Mouse (Mus musculus): ENCODE measurements around the gene Lce1c.
"Not testable (repeated sequence)": the region's sequence is repeated elsewhere in the genome, so short reads cannot be mapped to it uniquely, and the experiment has no call there.

Gene Lce1c

DNA sequence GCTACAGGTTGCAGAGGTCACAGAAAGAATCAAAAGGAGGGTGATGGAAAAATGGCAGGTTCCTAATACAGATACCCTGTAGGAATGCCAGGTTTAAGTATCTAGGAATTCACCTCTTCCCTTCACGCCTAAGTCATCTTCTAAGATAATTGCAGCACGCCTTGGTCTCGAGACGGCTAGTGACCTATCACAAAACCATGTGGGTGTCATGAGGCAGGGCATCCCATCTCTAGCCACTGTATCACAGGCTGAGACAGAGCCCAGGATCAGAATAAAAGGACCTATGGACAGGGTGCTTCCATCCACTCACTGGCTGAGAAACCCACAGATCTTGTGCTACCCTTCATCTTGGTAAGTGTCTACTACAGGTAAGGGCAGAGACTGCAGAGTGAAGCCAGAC lies at the start of gene Lce1c:
Lce1c (plus strand) TSS at position 301 of the 400 bp plus-strand sequence.
- no peak for DNase-seq

DNA sequence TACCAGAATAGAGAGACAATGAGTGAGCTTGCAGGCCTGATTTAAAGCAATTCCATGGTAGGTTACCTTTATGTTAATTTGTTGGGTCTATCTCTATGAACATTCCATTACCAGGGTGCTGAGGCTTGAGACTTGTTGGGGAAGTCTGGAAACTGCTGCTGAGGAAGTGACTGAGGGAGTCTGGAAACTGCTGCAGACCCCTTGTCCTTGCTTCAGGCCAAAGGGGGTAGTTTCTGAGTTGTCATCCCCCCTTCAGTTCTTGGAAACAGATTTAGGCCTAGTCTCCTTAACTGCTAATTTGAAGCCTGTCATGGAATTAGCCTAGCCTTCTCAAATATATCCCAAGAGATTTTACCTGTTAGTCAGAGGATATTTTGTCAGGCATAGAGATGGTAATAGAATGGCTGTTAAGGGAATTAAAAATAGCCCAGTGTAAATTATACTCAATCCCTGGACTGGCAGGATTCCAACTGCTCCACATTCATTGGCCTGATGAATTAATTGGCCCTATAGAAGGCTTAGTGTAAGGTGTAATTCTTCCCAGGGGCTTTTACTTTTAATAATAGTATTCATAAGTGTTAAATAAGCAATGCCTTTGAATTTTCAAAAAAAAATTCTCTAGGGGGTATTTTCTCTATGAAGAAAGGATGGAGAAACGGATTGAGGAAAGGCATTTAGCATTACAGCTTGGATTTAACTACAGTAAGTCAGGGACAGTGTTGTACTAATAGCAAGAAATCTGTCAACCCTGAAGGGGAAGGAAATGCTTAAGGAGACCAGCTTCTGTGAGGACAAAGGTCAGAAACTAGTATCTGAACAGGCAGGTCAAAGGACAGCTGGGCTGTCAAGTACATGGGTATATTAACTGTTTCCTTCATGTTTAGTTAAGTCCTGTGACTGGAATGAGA lies 41.0 kb upstream of the Lce1c start:
- no peak for DNase-seq

DNA sequence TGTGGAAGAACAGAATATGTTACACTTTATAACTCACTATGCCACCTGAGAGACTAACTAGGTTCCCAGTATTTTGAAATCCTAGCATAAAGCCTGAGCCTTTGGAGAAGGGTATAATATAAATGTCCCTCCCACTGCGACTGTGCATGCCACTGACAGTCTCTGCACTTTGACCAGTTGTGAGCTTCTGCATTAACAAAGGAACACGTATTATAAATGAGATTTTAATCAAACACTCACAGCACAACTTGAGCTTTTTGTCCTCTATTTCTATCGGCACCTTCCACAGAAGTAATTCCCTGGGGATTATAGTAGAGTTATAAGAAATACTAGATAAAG lies 40.4 kb upstream of the Lce1c start:
- DNase-seq, result no peak

DNA sequence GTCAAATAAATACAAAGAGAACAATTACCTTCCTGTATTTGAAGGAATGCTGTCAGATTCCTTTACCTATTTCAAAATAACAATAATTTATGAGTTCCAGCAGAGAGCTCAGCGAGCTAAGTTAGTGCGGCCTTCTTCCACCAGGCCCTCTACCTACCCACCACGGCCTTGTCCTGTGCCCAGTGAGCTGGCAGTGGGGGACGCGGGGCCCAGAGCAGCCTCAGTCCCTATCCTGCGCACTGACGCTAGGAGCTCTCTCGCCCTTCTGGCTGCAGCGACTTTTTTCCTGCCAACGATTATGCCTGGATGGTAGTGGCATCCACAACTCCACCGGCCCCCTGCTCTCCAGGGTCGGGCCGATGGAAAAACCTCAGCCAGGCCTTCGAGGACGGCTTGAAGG lies 39.2 kb upstream of the Lce1c start:
- no peak for DNase-seq

DNA sequence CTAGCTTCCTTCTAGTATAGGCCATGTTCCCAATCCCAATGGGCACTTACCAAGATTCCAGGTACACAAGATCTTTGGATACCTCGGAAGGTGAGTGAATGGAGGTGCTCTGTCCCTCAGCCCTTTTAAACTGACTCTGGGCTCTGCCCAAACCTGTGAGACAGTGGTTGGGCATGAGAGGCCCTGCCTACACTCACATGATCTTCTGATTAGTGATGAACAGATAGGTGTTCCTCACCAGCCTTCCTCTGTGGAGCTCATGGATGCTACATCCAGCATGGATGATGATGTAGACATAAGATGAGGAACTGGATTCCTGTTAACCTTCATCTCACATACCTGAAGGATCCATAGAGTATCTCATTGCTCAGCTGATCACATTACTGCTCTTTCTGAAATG lies 30.8 kb upstream of the Lce1c start, which contains the start of gene Lce1a1:
Lce1a1 (minus strand) TSS at position 101 of the 400 bp plus-strand sequence.
- no peak for DNase-seq

DNA sequence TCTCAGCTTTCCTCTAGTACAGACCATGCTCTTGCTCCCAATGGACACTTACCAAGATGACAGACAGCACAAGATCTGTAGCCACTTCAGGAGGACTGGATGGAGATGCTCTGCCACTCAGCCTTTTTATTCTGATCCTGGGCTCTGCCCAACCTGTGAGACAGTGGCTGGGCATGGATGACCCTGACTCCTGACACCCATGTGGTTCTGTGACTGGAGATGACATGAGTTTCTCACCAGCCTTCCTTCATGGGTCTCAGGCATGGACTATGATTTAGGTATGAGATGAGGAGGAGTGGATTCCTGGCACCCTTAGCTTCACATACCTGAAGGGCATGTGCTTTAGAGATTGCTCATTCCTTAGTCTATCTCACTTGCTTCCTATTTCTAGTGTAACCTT lies 22.2 kb upstream of the Lce1c start, which contains the start of gene Lce1b:
Lce1b (minus strand) TSS at position 101 of the 400 bp plus-strand sequence.
- no peak for DNase-seq

DNA sequence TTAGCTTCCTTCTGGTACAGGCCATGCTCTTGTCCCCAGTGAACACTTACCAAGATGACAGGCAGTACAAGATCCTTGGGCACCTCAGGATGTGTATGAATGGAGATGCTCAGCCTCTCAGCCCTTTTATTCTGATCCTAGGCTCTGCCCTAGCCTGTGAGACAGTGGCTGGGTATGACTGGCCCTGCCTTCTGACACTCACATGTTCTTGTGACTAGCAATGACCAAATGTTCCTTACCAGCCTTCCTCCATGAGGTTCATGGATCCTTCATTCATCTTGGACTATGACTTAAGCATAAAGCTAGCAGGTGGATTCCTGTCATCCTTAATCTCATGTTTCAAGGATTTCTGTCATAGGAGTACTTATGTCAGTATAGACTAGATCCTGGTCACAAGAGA lies 8.8 kb upstream of the Lce1c start, which contains the start of gene Lce1a2:
Lce1a2 (minus strand) TSS at position 101 of the 400 bp plus-strand sequence.
- DNase-seq, result no peak

DNA sequence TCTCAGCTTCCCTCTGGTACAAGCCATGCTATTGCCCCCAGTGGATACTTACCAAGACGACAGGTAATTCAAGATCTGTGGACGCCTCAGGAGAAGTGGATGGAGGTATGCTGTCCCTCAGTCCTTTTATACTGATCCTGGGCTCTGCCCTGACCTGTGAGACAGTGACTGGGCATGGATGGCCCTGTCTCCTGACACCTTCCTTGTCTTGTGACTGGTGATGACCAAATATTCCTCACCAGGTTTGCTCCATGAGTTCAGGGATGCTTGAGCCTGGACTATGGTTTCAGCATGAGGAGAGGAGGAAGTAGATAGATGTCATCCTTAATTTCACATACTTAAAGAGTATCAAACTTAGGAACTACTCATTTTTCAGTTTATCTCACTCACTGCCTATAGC lies 8.1 kb downstream of the Lce1c start, which contains the start of gene Lce1d:
Lce1d (minus strand) TSS at position 101 of the 400 bp plus-strand sequence.
- no peak for DNase-seq

DNA sequence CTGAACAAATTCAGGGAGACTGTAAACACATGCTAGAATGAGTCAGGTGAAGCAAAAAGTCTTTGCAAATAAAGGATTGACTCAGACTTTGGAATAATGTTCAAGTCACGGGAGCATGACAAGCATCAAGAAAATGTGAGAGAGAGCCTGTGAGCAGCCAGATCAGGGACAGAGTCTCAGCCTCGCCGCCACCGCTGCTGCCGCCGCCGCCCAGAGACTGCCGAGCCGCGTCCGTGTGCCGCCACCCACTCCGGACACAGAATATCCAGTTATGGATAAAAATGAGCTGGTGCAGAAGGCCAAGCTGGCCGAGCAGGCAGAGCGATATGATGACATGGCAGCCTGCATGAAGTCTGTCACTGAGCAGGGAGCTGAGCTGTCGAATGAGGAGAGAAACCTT lies 10.1 kb downstream of the Lce1c start:
- not testable (repeated sequence) for DNase-seq

DNA sequence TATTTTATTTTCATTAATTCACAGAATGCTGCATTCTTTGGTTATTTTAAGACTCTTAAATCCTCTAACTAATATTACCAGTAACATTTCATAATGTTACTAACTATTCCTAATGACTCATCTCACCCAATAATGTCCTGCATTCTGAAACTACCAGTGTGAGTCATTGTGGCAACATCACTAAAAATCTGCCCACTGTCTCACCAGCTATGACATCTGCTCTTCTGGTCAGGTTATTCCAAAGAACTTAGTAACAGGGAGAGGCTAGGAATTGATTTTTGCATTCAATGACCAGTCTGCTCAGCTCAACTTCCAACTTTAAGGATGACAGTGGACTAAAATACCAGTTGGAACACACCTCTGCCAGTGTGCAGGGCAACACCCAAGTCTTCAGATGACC lies 12.6 kb downstream of the Lce1c start:
- DNase-seq, result no peak

DNA sequence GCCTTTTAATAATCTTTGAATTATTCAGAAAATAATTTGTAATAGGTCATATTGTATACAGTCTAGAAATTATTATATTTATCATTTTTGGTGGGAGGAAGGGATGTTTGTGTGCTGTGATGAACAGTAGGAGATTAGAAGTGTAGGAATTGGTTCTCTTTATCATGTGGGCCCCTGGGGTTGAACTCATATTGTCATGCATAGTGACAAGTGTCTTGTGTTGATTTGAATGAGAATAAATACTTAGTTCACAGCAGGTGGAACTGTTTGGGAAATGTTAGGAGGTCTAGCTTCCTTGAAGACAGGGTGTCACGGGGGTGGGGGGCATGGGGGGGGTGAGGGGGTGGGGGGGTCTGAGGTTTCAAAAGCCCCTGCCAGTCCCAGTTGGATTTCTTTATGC lies 15.6 kb downstream of the Lce1c start:
- DNase-seq, result no peak

DNA sequence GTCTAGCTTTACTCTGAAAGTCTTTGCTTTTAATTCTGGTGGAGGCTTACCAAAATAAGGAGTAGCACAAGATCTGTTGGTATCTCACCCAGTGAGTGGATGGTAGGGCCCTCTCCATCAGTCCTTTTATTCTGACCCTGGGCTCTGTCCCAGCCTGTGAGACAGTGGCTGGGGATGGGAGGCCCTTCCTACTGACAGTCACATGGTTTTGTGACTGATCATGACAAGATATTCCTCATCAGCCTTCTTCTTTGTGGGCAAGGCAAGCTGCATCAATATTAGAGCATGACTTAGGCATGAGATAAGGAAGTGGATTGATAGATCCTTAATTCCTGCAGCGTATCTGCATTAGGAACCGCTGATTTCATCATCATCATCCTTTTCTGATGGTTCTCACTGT lies 29.9 kb downstream of the Lce1c start, which contains the start of gene Lce1e:
Lce1e (minus strand) TSS at position 101 of the 400 bp plus-strand sequence.
- DNase-seq, result no peak

DNA sequence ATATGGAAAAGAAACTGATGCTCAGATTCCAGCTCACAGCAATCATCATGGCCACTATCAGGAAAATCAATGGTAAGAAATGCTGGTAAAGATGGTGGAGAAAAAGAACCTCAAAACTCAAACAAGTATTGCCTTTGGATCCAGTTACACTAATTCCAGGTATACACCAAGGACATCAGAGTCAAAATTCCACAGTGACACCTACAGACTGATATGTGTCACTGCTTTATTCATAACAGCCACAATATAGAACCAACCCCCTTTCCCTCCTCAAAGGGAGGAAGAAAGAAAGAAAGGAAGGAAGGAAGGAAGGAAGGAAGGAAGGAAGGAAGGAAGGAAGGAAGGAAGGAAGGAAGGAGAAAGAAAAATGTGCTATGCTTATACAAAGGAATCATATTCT lies 36.1 kb downstream of the Lce1c start:
- no peak for DNase-seq

DNA sequence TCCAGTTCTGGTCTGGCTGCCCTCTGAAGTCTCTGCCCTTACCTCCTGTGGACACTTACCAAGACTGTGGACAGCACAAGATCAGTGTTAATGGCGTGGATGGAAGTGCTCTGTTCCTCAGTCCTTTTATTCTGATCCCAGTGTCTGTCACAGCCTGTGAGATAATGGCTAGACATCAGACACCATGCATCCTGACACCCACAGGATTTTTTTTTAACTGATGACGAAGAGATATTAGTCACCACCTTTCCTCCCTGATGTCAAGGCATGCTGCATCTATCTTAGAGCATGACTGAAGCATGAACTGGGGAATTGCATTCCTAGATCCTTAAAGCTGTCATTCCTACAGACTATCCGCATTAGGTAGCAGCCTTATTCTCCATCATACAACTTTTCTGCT lies 41.2 kb downstream of the Lce1c start, which contains the start of gene Lce1f:
Lce1f (minus strand) TSS at position 101 of the 400 bp plus-strand sequence.
- DNase-seq, result no peak

DNA sequence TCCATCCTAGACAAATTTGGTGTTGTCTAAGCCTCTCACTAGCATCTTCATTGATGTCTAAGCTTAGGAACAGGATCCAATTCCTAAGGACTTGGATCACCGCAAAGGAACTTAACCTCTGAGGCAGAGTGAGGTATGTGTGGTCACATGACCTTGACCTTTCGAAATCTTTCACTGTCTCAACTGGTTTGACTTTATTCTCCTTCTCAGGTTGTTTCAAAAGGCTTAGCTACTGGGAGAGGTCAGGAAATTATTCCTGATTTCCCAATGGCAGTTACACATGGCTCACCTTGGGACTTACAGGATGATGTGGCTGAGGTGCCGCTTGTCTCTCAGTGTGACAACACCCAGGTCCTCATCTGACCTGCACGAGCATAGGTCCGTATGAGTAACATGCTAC lies 43.6 kb downstream of the Lce1c start:
- no peak for DNase-seq
